Mouse (Mus musculus) left cerebral cortex, adult 18-20 months (tissue): Measurements from ENCODE around the gene Hivep3. TPM values are rescaled to one million over a fixed set of nuclear protein-coding genes. Genes with fewer than 3 reads are reported as not detected.
A peak's percentile ranks its signal among the peaks of the same experiment; 100 is the strongest.

Experiments used
- DNase-seq, 2 experiments: peaks; one replicate each; pipeline ENCODE4 v3.0.0; 2021 to 2022; ENCODE audit warnings: low spot score in 2 of 2, mixed read lengths in 1 of 2
- total RNA-seq, 2 experiments: library from RNA; stranded (reverse); gene quantifications; 2 replicates each; pipeline ENCODE4 v1.2.3; 2021

Gene Hivep3
- total RNA-seq, 2 experiments from 2014 or later, result 56.0 to 56.9 TPM

GRCm38 (mm10) chr4:119903328-119903727 lies 169.7 kb downstream of the Hivep3 start:
- DNase-seq, result peak in 1 of 2 experiments; percentile 50

GRCm38 (mm10) chr4:119903806-119904205 lies 170.2 kb downstream of the Hivep3 start:
- no peak for DNase-seq

GRCm38 (mm10) chr4:119904296-119904695 lies 170.7 kb downstream of the Hivep3 start:
- peak; percentile 34 to 60 for DNase-seq

GRCm38 (mm10) chr4:119907106-119907505 lies 173.5 kb downstream of the Hivep3 start:
- no peak for DNase-seq

- no peak for DNase-seq
Measured at GRCm38 (mm10) chr4:119911071-119911904, 177.7 kb downstream of the Hivep3 start.

- no peak for DNase-seq
Measured at GRCm38 (mm10) chr4:119912216-119912615, 178.6 kb downstream of the Hivep3 start.

- DNase-seq, result no peak
Measured at GRCm38 (mm10) chr4:119914194-119914593, 180.6 kb downstream of the Hivep3 start.

- DNase-seq, result no peak
Measured at GRCm38 (mm10) chr4:119915069-119915468, 181.5 kb downstream of the Hivep3 start.

- no peak for DNase-seq
Measured at GRCm38 (mm10) chr4:119917502-119917901, 183.9 kb downstream of the Hivep3 start.

- no peak for DNase-seq
Measured at GRCm38 (mm10) chr4:119919349-119919748, 185.8 kb downstream of the Hivep3 start.

- no peak for DNase-seq
Measured at GRCm38 (mm10) chr4:119921022-119921717, 187.6 kb downstream of the Hivep3 start.

GRCm38 (mm10) chr4:119921723-119922266 lies 188.2 kb downstream of the Hivep3 start:
- no peak for DNase-seq

- peak in 1 of 2 experiments; percentile 34 for DNase-seq
Measured at GRCm38 (mm10) chr4:119922945-119923344, 189.4 kb downstream of the Hivep3 start.

- no peak for DNase-seq
Measured at GRCm38 (mm10) chr4:119923410-119923809, 189.8 kb downstream of the Hivep3 start.

- DNase-seq, result no peak
Measured at GRCm38 (mm10) chr4:119925052-119925451, 191.5 kb downstream of the Hivep3 start.

- no peak for DNase-seq
Measured at GRCm38 (mm10) chr4:119931923-119932322, 198.3 kb downstream of the Hivep3 start.

GRCm38 (mm10) chr4:119932549-119933257 lies 199.1 kb downstream of the Hivep3 start:
- peak; percentile 73 to 80 for DNase-seq

GRCm38 (mm10) chr4:119934901-119935300 lies 201.3 kb downstream of the Hivep3 start:
- no peak for DNase-seq

GRCm38 (mm10) chr4:119937876-119938275 lies 204.3 kb downstream of the Hivep3 start:
- DNase-seq, result peak; percentile 53 to 68

- DNase-seq, result no peak
Measured at GRCm38 (mm10) chr4:119938518-119938917, 204.9 kb downstream of the Hivep3 start.

- DNase-seq, result no peak
Measured at GRCm38 (mm10) chr4:119939786-119940185, 206.2 kb downstream of the Hivep3 start.
